In the genomic region with DNA sequence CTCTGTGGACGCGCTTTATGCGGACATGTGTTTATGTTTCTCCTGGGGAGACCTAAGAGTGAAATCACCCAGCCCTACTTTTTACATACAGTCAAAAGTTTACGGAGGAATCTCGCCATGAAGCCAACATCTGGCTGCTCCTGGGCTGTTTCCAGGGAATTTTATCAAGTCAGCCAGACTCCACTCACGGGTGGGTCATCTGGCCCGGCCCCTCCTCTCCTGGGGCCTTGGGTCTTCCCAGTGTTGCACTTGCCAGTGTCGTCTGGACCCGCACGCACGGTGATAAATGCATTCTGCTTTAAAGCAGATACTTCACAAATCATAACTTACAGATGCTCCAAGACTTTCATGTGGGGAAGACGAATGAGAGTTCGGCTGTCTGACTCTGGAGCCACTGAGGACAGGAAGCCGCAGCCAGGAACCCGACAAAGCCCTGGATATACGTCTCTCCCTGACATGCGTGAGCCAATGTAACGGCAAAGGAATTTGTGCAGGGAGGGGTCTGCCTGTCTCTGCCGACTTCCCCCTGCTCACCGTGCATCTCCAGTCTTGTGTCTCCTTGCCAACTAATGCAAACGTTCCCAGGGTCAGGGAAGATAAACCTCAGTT, we compare ENCODE assay signal across 16 mouse cellular contexts. TPM values are rescaled to one million over a fixed set of nuclear protein-coding genes. Genes with fewer than 3 reads are reported as not detected.
DNase-seq lines count a peak whose midpoint lies in the region; ATAC-seq lines count a peak whose summit lies in the region.
"Had no signal": no experiment of that assay in that cellular context is flagged by ENCODE, and none has a peak within 500 bp of the region (broad histone marks: within the 10 kb centered on the region; RNA-seq: fewer than 3 reads in every experiment).

No protein-coding gene starts in this region.

- no peak for ATAC-seq in heart, embryonic 13.5 days (ENCODE audit: extremely low read depth, insufficient number of reproducible peaks, low FRiP score, low TSS enrichment)
- no peak for ATAC-seq in heart, embryonic 11.5 days (replicated peaks; ENCODE audit: insufficient number of reproducible peaks, low FRiP score, low TSS enrichment)
- ATAC-seq in liver, embryonic 12.5 days: no peak
- peak; percentile 67 for ATAC-seq in intestine, embryonic 15.5 days
- ATAC-seq in limb, embryonic 15.5 days (ENCODE audit: insufficient number of reproducible peaks, low FRiP score, low TSS enrichment, low read depth): no peak
- ATAC-seq: hindbrain, postnatal 0 days; liver, postnatal 0 days; midbrain, embryonic 16.5 days had no signal

- H3K4me3 ChIP-seq in heart, embryonic 13.5 days: no peak overlapping the region
- no peak overlapping the region for H3K4me3 ChIP-seq in heart, embryonic 11.5 days (ENCODE audit: low read depth, low read length)
- H3K4me3 ChIP-seq in liver, embryonic 12.5 days: no peak overlapping the region
- no peak overlapping the region for H3K4me3 ChIP-seq in intestine, embryonic 15.5 days (replicated peaks)
- no peak overlapping the region for H3K4me3 ChIP-seq in limb, embryonic 15.5 days

- peak; percentile 37 for DNase-seq in liver
- no peak for DNase-seq in retina, embryonic 14.5 days (ENCODE audit: low spot score)
- DNase-seq: adrenal gland, postnatal 10 days; gastrocnemius, postnatal 36 days; left cerebral cortex, postnatal 4 days; liver, postnatal 0 days; thymus, postnatal 14 days had no signal

- no peaks in the 10 kb centered on the region for H3K9me3 ChIP-seq in heart, embryonic 13.5 days
- no peaks in the 10 kb centered on the region for H3K9me3 ChIP-seq in heart, embryonic 11.5 days (replicated peaks; ENCODE audit: control insufficient read depth, low read length)
- no peaks in the 10 kb centered on the region for H3K9me3 ChIP-seq in liver, embryonic 12.5 days (replicated peaks)
- no peaks in the 10 kb centered on the region for H3K9me3 ChIP-seq in intestine, embryonic 15.5 days
- no peaks in the 10 kb centered on the region for H3K9me3 ChIP-seq in limb, embryonic 15.5 days

- peak overlapping the region; percentile 9 for H3K4me2 ChIP-seq in heart, embryonic 13.5 days
- H3K4me2 ChIP-seq in heart, embryonic 11.5 days: no peak overlapping the region
- H3K4me2 ChIP-seq in liver, embryonic 12.5 days: no peak overlapping the region
- H3K4me2 ChIP-seq in intestine, embryonic 15.5 days (replicated peaks): no peak overlapping the region
- no peak overlapping the region for H3K4me2 ChIP-seq in limb, embryonic 15.5 days

- H3K4me1 ChIP-seq in heart, embryonic 13.5 days: peaks cover 70% of the 10 kb centered on the region
- H3K4me1 ChIP-seq in heart, embryonic 11.5 days (ENCODE audit: control insufficient read depth, insufficient read depth, low read length): peaks cover 25% of the 10 kb centered on the region
- H3K4me1 ChIP-seq in liver, embryonic 12.5 days: peaks cover 1% of the 10 kb centered on the region; the same call in 1 of the 2 replicates
- H3K4me1 ChIP-seq in intestine, embryonic 15.5 days (replicated peaks): peaks cover 16% of the 10 kb centered on the region; the same call in 1 of the 2 replicates
- peaks cover 52% of the 10 kb centered on the region for H3K4me1 ChIP-seq in limb, embryonic 15.5 days

- H3K27me3 ChIP-seq in heart, embryonic 13.5 days (replicated peaks): no peaks in the 10 kb centered on the region
- H3K27me3 ChIP-seq in heart, embryonic 11.5 days (ENCODE audit: control insufficient read depth, insufficient read depth, low read length): no peaks in the 10 kb centered on the region
- peaks cover 17% of the 10 kb centered on the region for H3K27me3 ChIP-seq in liver, embryonic 12.5 days (replicated peaks)
- no peaks in the 10 kb centered on the region for H3K27me3 ChIP-seq in intestine, embryonic 15.5 days (replicated peaks)
- no peaks in the 10 kb centered on the region for H3K27me3 ChIP-seq in limb, embryonic 15.5 days

- H3K36me3 ChIP-seq in heart, embryonic 13.5 days: peaks cover 52% of the 10 kb centered on the region
- 0 out of 2 replicates have a peak, but pooled peaks cover 5% of the 10 kb centered on the region for H3K36me3 ChIP-seq in heart, embryonic 11.5 days (ENCODE audit: control insufficient read depth, insufficient read depth, low read length)
- H3K36me3 ChIP-seq in liver, embryonic 12.5 days: no peaks in the 10 kb centered on the region
- no peaks in the 10 kb centered on the region for H3K36me3 ChIP-seq in intestine, embryonic 15.5 days
- peaks cover 20% of the 10 kb centered on the region for H3K36me3 ChIP-seq in limb, embryonic 15.5 days
- H3K36me3 ChIP-seq: G1E had no signal

- H3K27ac ChIP-seq in heart, embryonic 13.5 days (replicated peaks): peak overlapping the region; percentile 56
- no peak overlapping the region for H3K27ac ChIP-seq in heart, embryonic 11.5 days (ENCODE audit: low read depth, low read length)
- H3K27ac ChIP-seq in liver, embryonic 12.5 days: no peak overlapping the region
- 0 out of 2 replicates have a peak overlapping the region, but pooled peaks have one; percentile 36 for H3K27ac ChIP-seq in intestine, embryonic 15.5 days
- peak overlapping the region; percentile 28 for H3K27ac ChIP-seq in limb, embryonic 15.5 days
- H3K27ac ChIP-seq: hindbrain, postnatal 0 days; kidney, postnatal 0 days had no signal

- H3K9ac ChIP-seq in heart, embryonic 13.5 days: peak overlapping the region; percentile 44; the same call in 1 of the 2 replicates
- no peak overlapping the region for H3K9ac ChIP-seq in heart, embryonic 11.5 days (ENCODE audit: low read depth, low read length)
- no peak overlapping the region for H3K9ac ChIP-seq in liver, embryonic 12.5 days
- no peak overlapping the region for H3K9ac ChIP-seq in intestine, embryonic 15.5 days
- H3K9ac ChIP-seq in limb, embryonic 15.5 days: no peak overlapping the region
- H3K9ac ChIP-seq: liver, postnatal 0 days had no signal

- WGBS in heart, embryonic 13.5 days: 47% methylated on average over 21 of the region's 21 CpGs
- WGBS in heart, embryonic 11.5 days (ENCODE audit: insufficient replicate concordance): 52% methylated on average over 21 of the region's 21 CpGs
- WGBS in liver, embryonic 12.5 days (ENCODE audit: insufficient replicate concordance): 64% methylated on average over 21 of the region's 21 CpGs
- 35% methylated on average over 21 of the region's 21 CpGs for WGBS in intestine, embryonic 15.5 days
- WGBS in limb, embryonic 15.5 days: 45% methylated on average over 21 of the region's 21 CpGs

RNA-seq across cellular contexts. Expression of a gene that starts 7.1 kb away (rescaled TPM):
- polyA plus RNA-seq in heart, embryonic 13.5 days (2015; fragmentation: Nextera tagmentation; extraction: Ambion mirVana): 2.3 and 2.6 TPM in 2 replicates
- polyA plus RNA-seq in heart, embryonic 11.5 days (2014; fragmentation: Nextera tagmentation; extraction: Ambion mirVana): 2.4 and 3.0 TPM in 2 replicates
- polyA plus RNA-seq in liver, embryonic 12.5 days (2016; fragmentation: Nextera tagmentation; extraction: Ambion mirVana): 0.25 and 0.31 TPM in 2 replicates
- 0.92 and 0.97 TPM in 2 replicates for polyA plus RNA-seq in intestine, embryonic 15.5 days (2015; fragmentation: Nextera tagmentation; extraction: Ambion mirVana)
- 3.1 and 3.9 TPM in 2 replicates for polyA plus RNA-seq in limb, embryonic 15.5 days (2015; fragmentation: Nextera tagmentation; extraction: Ambion mirVana)
- polyA plus RNA-seq: G1E had no signal

Comparison
In these comparisons a context has a peak if more than half of its experiments do, and no peak if none do; other contexts are left out.
1. H3K27ac ChIP-seq: peak in heart, embryonic 13.5 days (single experiment), intestine, embryonic 15.5 days (single experiment) and limb, embryonic 15.5 days (single experiment); none in heart, embryonic 11.5 days (single experiment) and liver, embryonic 12.5 days (single experiment).